Mouse (Mus musculus): ENCODE results near the gene Amigo2.

Gene Amigo2

GRCm38 (mm10) chr15:97267094-97267695 lies 20.1 kb upstream of the Amigo2 start:
- no peak for DNase-seq (ENCODE audit: low spot score in 2 of 2)

GRCm38 (mm10) chr15:97266236-97266845 lies 19.3 kb upstream of the Amigo2 start:
- no peak for DNase-seq (ENCODE audit: low spot score in 2 of 2)

GRCm38 (mm10) chr15:97262251-97262650 lies 15.2 kb upstream of the Amigo2 start:
- no peak for DNase-seq (ENCODE audit: low spot score in 2 of 2)

- DNase-seq (ENCODE audit: low spot score in 2 of 2), result no peak
These were observed 13.0 kb upstream of the Amigo2 start for GRCm38 (mm10) chr15:97259968-97260597.

GRCm38 (mm10) chr15:97259300-97259699 lies 12.2 kb upstream of the Amigo2 start:
- DNase-seq (ENCODE audit: low spot score in 2 of 2), result no peak

GRCm38 (mm10) chr15:97258483-97259230 lies 11.6 kb upstream of the Amigo2 start:
- no peak for DNase-seq (ENCODE audit: low spot score in 2 of 2)

GRCm38 (mm10) chr15:97257206-97257775 lies 10.2 kb upstream of the Amigo2 start:
- DNase-seq (ENCODE audit: low spot score in 2 of 2), result no peak

- DNase-seq (ENCODE audit: low spot score in 2 of 2), result no peak
These were observed 9.3 kb upstream of the Amigo2 start for GRCm38 (mm10) chr15:97256411-97256810.

- DNase-seq (ENCODE audit: low spot score in 2 of 2), result no peak
These were observed 8.7 kb upstream of the Amigo2 start for GRCm38 (mm10) chr15:97255800-97256199.

GRCm38 (mm10) chr15:97254375-97254774 lies 7.3 kb upstream of the Amigo2 start:
- no peak for DNase-seq (ENCODE audit: low spot score in 2 of 2)

GRCm38 (mm10) chr15:97252493-97253034 lies 5.5 kb upstream of the Amigo2 start:
- DNase-seq (ENCODE audit: low spot score in 2 of 2), result no peak

- DNase-seq (ENCODE audit: low spot score in 2 of 2), result no peak
These were observed 2.2 kb upstream of the Amigo2 start for GRCm38 (mm10) chr15:97249322-97249721.

- no peak for DNase-seq (ENCODE audit: low spot score in 2 of 2)
These were observed 1.2 kb upstream of the Amigo2 start for GRCm38 (mm10) chr15:97248296-97248695.

GRCm38 (mm10) chr15:97247791-97248161 lies 689 bp upstream of the Amigo2 start:
- DNase-seq (ENCODE audit: low spot score in 2 of 2), result no peak

GRCm38 (mm10) chr15:97246256-97246655 lies 831 bp downstream of the Amigo2 start:
- no peak for DNase-seq (ENCODE audit: low spot score in 2 of 2)

GRCm38 (mm10) chr15:97245392-97245791 lies 1.7 kb downstream of the Amigo2 start:
- DNase-seq (ENCODE audit: low spot score in 2 of 2), result no peak

GRCm38 (mm10) chr15:97236943-97237342 lies 10.1 kb downstream of the Amigo2 start:
- DNase-seq (ENCODE audit: low spot score in 2 of 2), result peak; percentile 38 to 61

GRCm38 (mm10) chr15:97235183-97235582 lies 11.9 kb downstream of the Amigo2 start:
- peak in 1 of 2 experiments; percentile 56 for DNase-seq (ENCODE audit: low spot score in 2 of 2)

GRCm38 (mm10) chr15:97234076-97234475 lies 13.0 kb downstream of the Amigo2 start:
- no peak for DNase-seq (ENCODE audit: low spot score in 2 of 2)

GRCm38 (mm10) chr15:97229494-97230077 lies 17.5 kb downstream of the Amigo2 start:
- DNase-seq (ENCODE audit: low spot score in 2 of 2), result no peak

- DNase-seq (ENCODE audit: low spot score in 2 of 2), result no peak
These were observed 23.1 kb downstream of the Amigo2 start for GRCm38 (mm10) chr15:97224003-97224402.

- DNase-seq (ENCODE audit: low spot score in 2 of 2), result no peak
These were observed 23.7 kb downstream of the Amigo2 start for GRCm38 (mm10) chr15:97223431-97223830.
